Mouse (Mus musculus) heart, embryonic 14.5 days (tissue): Measurements from ENCODE around the gene Alg2. TPM values are rescaled to one million over a fixed set of nuclear protein-coding genes. Genes with fewer than 3 reads are reported as not detected.
A peak's percentile ranks its signal among the peaks of the same experiment; 100 is the strongest.

Source experiments
- ATAC-seq: fragments of 200-750 bp; cut with Nextera tagmentation; 2 replicates; pipeline ENCODE4 v1.8.0; 2017; ENCODE audit warnings: low read depth, moderate TSS enrichment; ENCODE audit not compliant: insufficient number of reproducible peaks, insufficient read depth, low FRiP score
- H3K27ac ChIP-seq, 2 experiments: fragments of 200-500 bp in 1 of 2; fragments of 300-500 bp in 1 of 2; sonication (generic) in 1 of 2; replicated peaks in 1 of 2; 2 replicates each; pipeline ENCODE4 v1.5.1; 2012 to 2014; ENCODE audit warnings: low read depth in 2 of 2, low read length in 2 of 2, control low read depth in 1 of 2, mild to moderate bottlenecking in 1 of 2, mixed read lengths in 1 of 2; ENCODE audit not compliant: control insufficient read depth in 1 of 2, insufficient read depth in 1 of 2
- H3K27me3 ChIP-seq: fragments of 300-500 bp; sonication (generic); 2 replicates; pipeline ENCODE4 v1.6.1; 2014; ENCODE audit warnings: mild to moderate bottlenecking, low read length, control low read depth; ENCODE audit not compliant: control insufficient read depth, insufficient read depth
- H3K36me3 ChIP-seq: fragments of 300-500 bp; sonication (generic); 2 replicates; pipeline ENCODE4 v1.6.1; 2014; ENCODE audit warnings: mild to moderate bottlenecking, control low read depth, low read length, mixed read lengths; ENCODE audit not compliant: control insufficient read depth, insufficient read depth
- H3K4me1 ChIP-seq, 2 experiments: fragments of 200-500 bp in 1 of 2; fragments of 300-500 bp in 1 of 2; sonication (generic) in 1 of 2; 2 replicates each; pipeline ENCODE4 v1.6.1; 2012 to 2014; ENCODE audit warnings: low read length in 2 of 2, control low read depth in 1 of 2, mixed read lengths in 1 of 2; ENCODE audit not compliant: control insufficient read depth in 2 of 2, insufficient read depth in 2 of 2
- H3K4me2 ChIP-seq: fragments of 300-500 bp; sonication (generic); 2 replicates; pipeline ENCODE4 v1.6.1; 2014; ENCODE audit warnings: mild to moderate bottlenecking, low read length
- H3K4me3 ChIP-seq, 2 experiments: fragments of 200-500 bp in 1 of 2; fragments of 300-500 bp in 1 of 2; sonication (generic) in 1 of 2; 2 replicates each; pipeline ENCODE4 v1.5.1; 2012 to 2014; ENCODE audit warnings: low read length in 2 of 2, mild to moderate bottlenecking in 2 of 2, control low read depth in 1 of 2, low read depth in 1 of 2, moderate library complexity in 1 of 2; ENCODE audit not compliant: control insufficient read depth in 1 of 2, insufficient read depth in 1 of 2
- H3K9ac ChIP-seq: fragments of 300-500 bp; sonication (generic); 2 replicates; pipeline ENCODE4 v1.6.1; 2014; ENCODE audit warnings: mild to moderate bottlenecking, low read length
- H3K9me3 ChIP-seq: fragments of 300-500 bp; sonication (generic); 2 replicates; pipeline ENCODE4 v1.6.1; 2016; ENCODE audit warnings: low read length, control low read depth; ENCODE audit not compliant: control insufficient read depth
- WGBS: fragments of 180-500 bp; shearing (Covaris S2); extraction: QIAGEN DNeasy Blood & Tissue Kit; methylation state at CpG from one replicate; pipeline ENCODE4 v1.1.7; 2014; 5-methylcytosine and 5-hydroxymethylcytosine counted together
- polyA plus RNA-seq: library from polyadenylated mRNA; unstranded; fragments of >200 nt; fragmentation: Nextera tagmentation; extraction: Ambion mirVana; gene quantifications from 2 replicates; pipeline ENCODE4 v1.2.1, GENCODE M21; 2014

Gene Alg2
- polyA plus RNA-seq, 1 experiment from 2014 or later, result 29.1 TPM

GRCm38 (mm10) chr4:47419268-47419973 is 54.7 kb downstream of the Alg2 start:
- Histone ChIP-seq H3K36me3 (peaks cover 14% of the 10 kb centered on the region; the same call in 1 of the 2 replicates), H3K27me3 (no peaks in the 10 kb centered on the region), H3K9me3 (no peaks in the 10 kb centered on the region), H3K27ac (no peak overlapping the region), H3K4me1 (peaks cover 6 to 14% of the 10 kb centered on the region in 2 experiments; a peak in 3 of 4 replicates), H3K4me2 (no peak overlapping the region), H3K9ac (no peak overlapping the region), H3K4me3 (no peak overlapping the region)
- WGBS, result 22% methylated on average over 9 of the region's 9 CpGs
- peak; percentile 27; the same call in 1 of the 2 replicates for ATAC-seq

DNA sequence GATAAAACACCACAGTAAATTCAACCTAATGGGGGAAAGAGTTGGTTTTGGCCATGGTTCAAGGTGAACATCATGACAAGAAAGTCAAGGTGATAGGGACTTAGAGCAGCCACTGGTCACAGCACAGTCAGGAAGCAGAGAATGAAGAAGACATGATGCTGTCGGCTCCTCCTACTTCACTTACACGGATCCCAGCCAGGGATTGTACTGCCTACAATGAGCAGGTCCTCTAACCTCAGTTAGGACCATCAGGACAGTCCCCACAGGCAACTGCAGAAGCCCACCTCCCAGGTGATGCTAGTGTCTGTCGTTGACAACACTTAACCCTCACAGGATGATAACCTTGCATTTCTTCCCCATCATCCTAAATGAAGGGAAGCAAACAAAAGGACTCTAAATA is 56.3 kb downstream of the Alg2 start:
- no peaks in the 10 kb centered on the region for H3K27me3 ChIP-seq
- 52% methylated on average over 3 of the region's 3 CpGs for WGBS
- peaks cover 6 to 20% of the 10 kb centered on the region in 2 experiments; a peak in 3 of 4 replicates for H3K4me1 ChIP-seq
- no peak overlapping the region for H3K27ac ChIP-seq
- no peak overlapping the region for H3K4me2 ChIP-seq
- ATAC-seq, result no peak
- peaks cover 16% of the 10 kb centered on the region; the same call in 1 of the 2 replicates for H3K36me3 ChIP-seq
- no peak overlapping the region for H3K9ac ChIP-seq
- H3K9me3 ChIP-seq, result no peaks in the 10 kb centered on the region
- H3K4me3 ChIP-seq, result no peak overlapping the region

Other genes with a start within 250 kb of the Alg2 start
- 29.8 and 30.3 TPM in 2 replicates for gene Tgfbr1, start 121.1 kb downstream of the Alg2 start, polyA plus RNA-seq
- gene Sec61b, start 325 bp upstream of the Alg2 start, polyA plus RNA-seq, result 146 and 156 TPM in 2 replicates